Mouse (Mus musculus) lung, postnatal 0 days (tissue): ENCODE results near the gene Pabpc1l. TPM values are rescaled to one million over a fixed set of nuclear protein-coding genes. Genes with fewer than 3 reads are reported as not detected.

Experiments used
- ATAC-seq: fragments of 200-750 bp; cut with Nextera tagmentation; 2 replicates; pipeline ENCODE4 v1.8.0; 2017; ENCODE audit warnings: moderate library complexity
- DNase-seq: peaks from one replicate; pipeline ENCODE4 v3.0.0-alpha.2; 2016; ENCODE audit warnings: low spot score
- H3K27ac ChIP-seq: fragments of 300-500 bp; sonication (generic); 2 replicates; pipeline ENCODE4 v1.5.1; 2014; ENCODE audit warnings: antibody characterized with exemption, mild to moderate bottlenecking, low read length, mixed read lengths
- H3K27me3 ChIP-seq: fragments of 300-500 bp; sonication (generic); replicated peaks from 2 replicates; pipeline ENCODE4 v1.6.1; 2014; ENCODE audit warnings: low read length, mixed read lengths; ENCODE audit not compliant: insufficient read depth
- H3K36me3 ChIP-seq: fragments of 300-500 bp; sonication (generic); 2 replicates; pipeline ENCODE4 v1.6.1; 2014; ENCODE audit warnings: low read length, mixed read lengths; ENCODE audit not compliant: insufficient read depth
- H3K4me1 ChIP-seq: fragments of 300-500 bp; sonication (generic); 2 replicates; pipeline ENCODE4 v1.6.1; 2014; ENCODE audit warnings: antibody characterized with exemption, low read depth, low read length, mixed read lengths; ENCODE audit not compliant: insufficient read depth
- H3K4me2 ChIP-seq: fragments of 300-500 bp; sonication (generic); replicated peaks from 2 replicates; pipeline ENCODE4 v1.6.1; 2014; ENCODE audit warnings: low read depth, mild to moderate bottlenecking, low read length, moderate library complexity, mixed read lengths
- H3K4me3 ChIP-seq: fragments of 300-500 bp; sonication (generic); 2 replicates; pipeline ENCODE4 v1.5.1; 2014; ENCODE audit warnings: low read depth, low read length
- H3K9ac ChIP-seq: fragments of 300-500 bp; sonication (generic); replicated peaks from 2 replicates; pipeline ENCODE4 v1.6.1; 2014; ENCODE audit warnings: low read depth, mild to moderate bottlenecking
- H3K9me3 ChIP-seq: fragments of 300-500 bp; sonication (generic); 2 replicates; pipeline ENCODE4 v1.6.1; 2016; ENCODE audit warnings: low read length, mixed read lengths
- CTCF ChIP-seq: IDR thresholded peaks from 2 replicates; pipeline ENCODE4 v1.5.1; 2016; ENCODE audit warnings: antibody characterized with exemption, mild to moderate bottlenecking
- EP300 ChIP-seq: IDR thresholded peaks from 2 replicates; pipeline ENCODE4 v1.6.1; 2016; ENCODE audit warnings: antibody characterized with exemption, mild to moderate bottlenecking, control low read depth
- WGBS: fragments of 180-500 bp; shearing (Covaris S2); extraction: QIAGEN DNeasy Blood & Tissue Kit; methylation state at CpG from one replicate; pipeline ENCODE4 v1.1.7; 2014; 5-methylcytosine and 5-hydroxymethylcytosine counted together
- polyA plus RNA-seq: library from polyadenylated mRNA; unstranded; fragments of >200 nt; fragmentation: Nextera tagmentation; extraction: Ambion mirVana; gene quantifications from 2 replicates; pipeline ENCODE4 v1.2.1, GENCODE M21; 2015

Gene Pabpc1l
- polyA plus RNA-seq, 1 experiment from 2014 or later: 0.60 TPM

- no peaks in the 10 kb centered on the region for H3K9me3 ChIP-seq
- 0 out of 2 replicates have a peak, but pooled peaks have one; percentile 17 for ATAC-seq
- H3K27me3 ChIP-seq: no peaks in the 10 kb centered on the region
- no peaks in the 10 kb centered on the region for H3K4me1 ChIP-seq
- DNase-seq: peak; percentile 23
- H3K27ac ChIP-seq: no peak overlapping the region
- no peak overlapping the region for H3K4me2 ChIP-seq
- TF ChIP-seq CTCF: no peak
- no peak for TF ChIP-seq EP300
- WGBS: 64% methylated on average over 6 of the region's 6 CpGs
- H3K9ac ChIP-seq: no peak overlapping the region
- no peak overlapping the region for H3K4me3 ChIP-seq
- no peaks in the 10 kb centered on the region for H3K36me3 ChIP-seq
Measured at GRCm38 (mm10) chr2:164040949-164041348, 15.7 kb downstream of the Pabpc1l start.

DNA sequence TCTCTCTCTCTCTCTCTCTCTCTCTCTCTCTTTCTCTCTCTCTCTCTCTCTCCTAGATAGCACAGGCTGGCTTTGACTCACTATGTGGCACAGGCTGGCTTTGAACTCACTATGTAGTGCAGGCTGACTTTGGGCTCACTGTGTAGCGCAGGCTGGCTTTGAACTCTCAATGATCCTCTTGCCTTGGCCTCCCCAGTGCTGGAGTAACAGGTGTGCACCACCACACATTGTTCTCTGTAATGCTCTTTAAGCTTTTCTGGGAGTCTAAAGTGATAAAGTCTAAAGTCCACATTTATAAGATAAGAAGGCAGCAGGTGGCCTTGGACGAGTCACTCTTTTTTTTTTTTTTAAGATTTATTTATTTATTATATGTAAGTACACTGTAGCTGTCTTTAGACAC is 16.3 kb downstream of the Pabpc1l start:
- no peak overlapping the region for H3K4me2 ChIP-seq
- H3K9ac ChIP-seq: no peak overlapping the region
- H3K4me3 ChIP-seq: no peak overlapping the region
- H3K4me1 ChIP-seq: no peaks in the 10 kb centered on the region
- no peak overlapping the region for H3K27ac ChIP-seq
- no peaks in the 10 kb centered on the region for H3K9me3 ChIP-seq
- no peaks in the 10 kb centered on the region for H3K36me3 ChIP-seq
- H3K27me3 ChIP-seq: no peaks in the 10 kb centered on the region
- DNase-seq (no peak), ATAC-seq (no peak)
- TF ChIP-seq CTCF: no peak
- TF ChIP-seq EP300: no peak
- 70% methylated on average over 2 of the region's 2 CpGs for WGBS

DNA sequence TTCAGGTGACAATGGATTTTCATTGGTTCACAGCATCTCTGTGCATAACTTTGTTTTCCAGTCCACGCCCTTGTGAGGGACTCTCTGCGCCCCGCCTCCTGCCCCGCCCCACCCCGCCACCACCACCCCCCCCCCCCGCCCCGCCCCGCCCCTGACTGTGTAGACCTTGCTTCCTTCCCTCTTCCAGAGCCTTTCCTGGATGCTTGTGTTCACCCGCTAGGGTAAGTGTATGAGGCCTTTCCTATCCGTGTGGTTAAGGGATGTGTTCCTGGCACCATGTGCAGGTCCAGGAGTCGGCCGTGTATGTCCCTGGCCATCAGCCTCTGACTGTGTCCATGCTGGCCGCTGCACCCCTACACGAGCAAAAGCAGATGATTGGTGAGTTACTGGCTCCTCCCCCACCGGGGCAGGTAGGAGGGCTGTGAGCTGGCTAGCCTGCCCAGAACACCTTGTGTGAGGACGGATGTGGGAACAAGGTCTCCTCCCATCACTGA is 22.0 kb downstream of the Pabpc1l start:
- no peak for TF ChIP-seq CTCF
- no peak for TF ChIP-seq EP300

GRCm38 (mm10) chr2:164053767-164054166 is 28.5 kb downstream of the Pabpc1l start:
- Histone ChIP-seq H3K4me3 (no peak overlapping the region), H3K9ac (no peak overlapping the region), H3K9me3 (no peaks in the 10 kb centered on the region), H3K4me2 (no peak overlapping the region), H3K4me1 (no peaks in the 10 kb centered on the region), H3K27ac (no peak overlapping the region), H3K27me3 (no peaks in the 10 kb centered on the region), H3K36me3 (peaks cover 25% of the 10 kb centered on the region)
- WGBS: 76% methylated on average over 8 of the region's 8 CpGs
- ATAC-seq (no peak), DNase-seq (no peak)
- TF ChIP-seq EP300 (no peak), CTCF (no peak)

More for the DNA sequence above, 22.0 kb downstream of the Pabpc1l start:
- no peak overlapping the region for H3K27ac ChIP-seq
- no peaks in the 10 kb centered on the region for H3K4me1 ChIP-seq
- no peaks in the 10 kb centered on the region for H3K9me3 ChIP-seq
- no peaks in the 10 kb centered on the region for H3K27me3 ChIP-seq
- peak; percentile 76 for ATAC-seq
- no peak overlapping the region for H3K4me3 ChIP-seq
- peak overlapping the region; percentile 43 for H3K4me2 ChIP-seq
- H3K9ac ChIP-seq: no peak overlapping the region
- H3K36me3 ChIP-seq: 0 out of 2 replicates have a peak, but pooled peaks cover 2% of the 10 kb centered on the region
- WGBS: 2% methylated on average over 11 of the region's 16 CpGs
- DNase-seq: peak; percentile 56

DNA sequence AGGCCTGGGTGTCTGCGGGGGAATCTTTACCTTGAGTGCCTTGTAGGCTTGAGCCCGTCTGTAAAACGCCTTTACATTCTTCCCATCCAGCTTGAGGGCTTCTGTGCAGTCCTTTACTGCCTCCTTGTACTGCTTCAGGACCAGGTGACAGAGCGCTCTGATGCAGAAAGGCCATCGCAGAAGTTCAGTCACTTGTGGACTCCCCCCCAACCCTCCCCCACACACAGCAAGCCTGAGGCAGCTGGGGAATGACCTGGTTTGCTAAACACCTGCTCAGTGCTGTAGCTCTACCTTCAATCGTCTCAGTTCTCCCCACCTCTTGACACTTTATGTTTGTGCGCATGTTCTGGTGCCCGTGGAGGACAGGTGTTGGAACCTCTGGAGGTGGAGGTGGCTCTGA is 29.4 kb downstream of the Pabpc1l start:
- no peaks in the 10 kb centered on the region for H3K27me3 ChIP-seq
- H3K4me1 ChIP-seq: no peaks in the 10 kb centered on the region
- DNase-seq: no peak
- H3K36me3 ChIP-seq: peaks cover 33% of the 10 kb centered on the region
- no peak overlapping the region for H3K27ac ChIP-seq
- TF ChIP-seq EP300: no peak
- no peak for TF ChIP-seq CTCF
- WGBS: 92% methylated on average over 8 of the region's 8 CpGs
- no peak overlapping the region for H3K4me3 ChIP-seq
- no peak overlapping the region for H3K9ac ChIP-seq
- no peak overlapping the region for H3K4me2 ChIP-seq
- H3K9me3 ChIP-seq: no peaks in the 10 kb centered on the region
- ATAC-seq: no peak

DNA sequence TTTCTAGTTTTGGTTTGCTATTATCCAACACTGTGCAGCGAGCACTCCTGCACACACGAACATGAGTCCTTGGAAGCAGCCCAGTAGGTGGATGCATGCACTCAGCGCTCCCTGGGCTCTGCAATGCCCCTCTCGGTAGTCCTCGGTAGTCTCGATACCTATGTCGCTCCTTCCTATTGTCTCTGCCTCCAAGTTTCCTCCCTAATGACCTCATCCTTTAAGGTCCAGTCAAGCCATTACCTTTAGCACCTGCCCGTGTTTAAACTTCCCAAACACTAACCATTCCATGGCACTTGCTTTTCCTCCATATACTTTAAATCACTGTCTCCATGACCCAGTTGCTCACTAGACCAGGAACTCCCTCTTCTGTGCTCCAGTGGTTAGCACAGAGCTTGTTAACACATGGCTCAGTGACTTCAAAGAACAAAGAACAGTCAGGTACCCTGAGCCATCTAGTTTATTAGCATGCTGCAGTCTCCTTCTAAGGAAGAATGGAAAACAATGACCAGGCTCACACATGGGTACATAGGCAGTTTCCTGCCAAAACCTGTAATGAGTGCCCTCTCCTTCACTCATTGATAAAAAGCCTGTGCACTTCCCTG is 34.5 kb downstream of the Pabpc1l start:
- H3K4me3 ChIP-seq: no peak overlapping the region
- H3K9me3 ChIP-seq: no peaks in the 10 kb centered on the region
- H3K4me1 ChIP-seq: no peaks in the 10 kb centered on the region
- DNase-seq (no peak), ATAC-seq (no peak)
- H3K9ac ChIP-seq: no peak overlapping the region
- no peaks in the 10 kb centered on the region for H3K27me3 ChIP-seq
- H3K4me2 ChIP-seq: no peak overlapping the region
- H3K27ac ChIP-seq: no peak overlapping the region
- TF ChIP-seq EP300 (no peak), CTCF (no peak)
- 86% methylated on average over 8 of the region's 8 CpGs for WGBS
- peaks cover 35% of the 10 kb centered on the region for H3K36me3 ChIP-seq
